Comparison of ENCODE assay signal across 15 mouse cellular contexts in genomic region chr2:163439488-163439887, GRCm38 (mm10). TPM values are rescaled to one million over a fixed set of nuclear protein-coding genes. Genes with fewer than 3 reads are reported as not detected.
DNase-seq lines count a peak whose midpoint lies in the region; ATAC-seq and TF ChIP-seq lines count a peak whose summit lies in the region.
"Had no signal": no experiment of that assay in that cellular context is flagged by ENCODE, and none has a peak within 500 bp of the region (broad histone marks: within the 10 kb centered on the region; RNA-seq: fewer than 3 reads in every experiment).

No protein-coding gene starts in this region.

- H3K27me3 ChIP-seq in intestine, embryonic 14.5 days (replicated peaks; ENCODE audit: control insufficient read depth, insufficient read depth, low read length), result peaks cover 22% of the 10 kb centered on the region
- peaks cover 13% of the 10 kb centered on the region for H3K27me3 ChIP-seq in intestine, postnatal 0 days (replicated peaks; ENCODE audit: control insufficient read depth, insufficient read depth, low read length)
- no peaks in the 10 kb centered on the region for H3K27me3 ChIP-seq in forebrain, embryonic 15.5 days
- peaks cover 9% of the 10 kb centered on the region for H3K27me3 ChIP-seq in intestine, embryonic 16.5 days (replicated peaks; ENCODE audit: control insufficient read depth, insufficient read depth, low read length)
- H3K27me3 ChIP-seq in neural tube, embryonic 15.5 days (replicated peaks), result no peaks in the 10 kb centered on the region
- H3K27me3 ChIP-seq in kidney, embryonic 15.5 days, result peaks cover 30% of the 10 kb centered on the region

- no peak overlapping the region for H3K27ac ChIP-seq in intestine, embryonic 14.5 days (ENCODE audit: low read depth)
- H3K27ac ChIP-seq in intestine, postnatal 0 days (ENCODE audit: low read depth, low read length), result no peak overlapping the region
- peak overlapping the region; percentile 84; the same call in 1 of the 2 replicates for H3K27ac ChIP-seq in forebrain, embryonic 15.5 days (replicated peaks)
- H3K27ac ChIP-seq in intestine, embryonic 16.5 days (ENCODE audit: low read length), result no peak overlapping the region
- no peak overlapping the region for H3K27ac ChIP-seq in neural tube, embryonic 15.5 days (replicated peaks)
- H3K27ac ChIP-seq in kidney, embryonic 15.5 days, result no peak overlapping the region

- TF ChIP-seq CTCF in intestine, postnatal 0 days (IDR thresholded peaks at IDR 0.05; ENCODE audit: low read depth), result no peak

- no peak for DNase-seq in intestine, embryonic 14.5 days (ENCODE audit: low spot score)
- DNase-seq in gastrocnemius, adult 8-10 months (ENCODE audit: low spot score in 2 of 2), result no peak
- no peak for DNase-seq in MN1 (ENCODE audit: low spot score)
- DNase-seq: thymus, adult 18-20 months had no signal

- H3K36me3 ChIP-seq in intestine, embryonic 14.5 days (ENCODE audit: control insufficient read depth, insufficient read depth, low read length), result no peaks in the 10 kb centered on the region
- H3K36me3 ChIP-seq in intestine, postnatal 0 days (ENCODE audit: control insufficient read depth, insufficient read depth), result no peaks in the 10 kb centered on the region
- no peaks in the 10 kb centered on the region for H3K36me3 ChIP-seq in forebrain, embryonic 15.5 days
- no peaks in the 10 kb centered on the region for H3K36me3 ChIP-seq in intestine, embryonic 16.5 days (ENCODE audit: control insufficient read depth, insufficient read depth, low read length)
- peaks cover 12% of the 10 kb centered on the region; the same call in 1 of the 2 replicates for H3K36me3 ChIP-seq in neural tube, embryonic 15.5 days
- no peaks in the 10 kb centered on the region for H3K36me3 ChIP-seq in kidney, embryonic 15.5 days
- H3K36me3 ChIP-seq: G1E had no signal

- H3K9me3 ChIP-seq in intestine, embryonic 14.5 days (ENCODE audit: control insufficient read depth, low read length), result no peaks in the 10 kb centered on the region
- no peaks in the 10 kb centered on the region for H3K9me3 ChIP-seq in intestine, postnatal 0 days (ENCODE audit: control insufficient read depth)
- H3K9me3 ChIP-seq in forebrain, embryonic 15.5 days, result no peaks in the 10 kb centered on the region
- no peaks in the 10 kb centered on the region for H3K9me3 ChIP-seq in intestine, embryonic 16.5 days (ENCODE audit: control insufficient read depth, low read length)
- no peaks in the 10 kb centered on the region for H3K9me3 ChIP-seq in neural tube, embryonic 15.5 days (replicated peaks)
- H3K9me3 ChIP-seq in kidney, embryonic 15.5 days (replicated peaks), result no peaks in the 10 kb centered on the region
- H3K9me3 ChIP-seq: G1E had no signal

- no peak for ATAC-seq in intestine, embryonic 14.5 days (replicated peaks; ENCODE audit: low FRiP score, low TSS enrichment, low read depth)
- no peak for ATAC-seq in intestine, postnatal 0 days
- no peak for ATAC-seq in forebrain, embryonic 15.5 days (replicated peaks)
- ATAC-seq in intestine, embryonic 16.5 days, result no peak
- ATAC-seq in neural tube, embryonic 15.5 days (ENCODE audit: low FRiP score), result no peak
- ATAC-seq in kidney, embryonic 15.5 days (replicated peaks; ENCODE audit: low FRiP score), result no peak
- ATAC-seq: lung, postnatal 0 days had no signal

- H3K4me3 ChIP-seq in intestine, embryonic 14.5 days (ENCODE audit: low read depth, low read length), result peak overlapping the region; percentile 34; the same call in 1 of the 2 replicates
- no peak overlapping the region for H3K4me3 ChIP-seq in intestine, postnatal 0 days (ENCODE audit: low read depth, low read length)
- peak overlapping the region; percentile 99 for H3K4me3 ChIP-seq in forebrain, embryonic 15.5 days
- H3K4me3 ChIP-seq in intestine, embryonic 16.5 days (ENCODE audit: low read length), result no peak overlapping the region
- peak overlapping the region; percentile 83 for H3K4me3 ChIP-seq in neural tube, embryonic 15.5 days (replicated peaks)
- H3K4me3 ChIP-seq in kidney, embryonic 15.5 days (replicated peaks), result no peak overlapping the region

- H3K4me1 ChIP-seq in intestine, embryonic 14.5 days (replicated peaks; ENCODE audit: control insufficient read depth, insufficient read depth, low read length), result 0 out of 2 replicates have a peak, but pooled peaks cover 5% of the 10 kb centered on the region
- no peaks in the 10 kb centered on the region for H3K4me1 ChIP-seq in intestine, postnatal 0 days (replicated peaks; ENCODE audit: control insufficient read depth, insufficient read depth, low read length)
- H3K4me1 ChIP-seq in forebrain, embryonic 15.5 days, result peaks cover 27% of the 10 kb centered on the region
- H3K4me1 ChIP-seq in intestine, embryonic 16.5 days (ENCODE audit: control insufficient read depth, insufficient read depth, low read length), result peaks cover 6% of the 10 kb centered on the region; the same call in 1 of the 2 replicates
- H3K4me1 ChIP-seq in neural tube, embryonic 15.5 days, result peaks cover 49% of the 10 kb centered on the region
- H3K4me1 ChIP-seq in kidney, embryonic 15.5 days, result peaks cover 11% of the 10 kb centered on the region

- no peak overlapping the region for H3K9ac ChIP-seq in intestine, embryonic 14.5 days (ENCODE audit: low read length)
- H3K9ac ChIP-seq in intestine, postnatal 0 days (ENCODE audit: low read depth, low read length), result no peak overlapping the region
- peak overlapping the region; percentile 93 for H3K9ac ChIP-seq in forebrain, embryonic 15.5 days (replicated peaks)
- no peak overlapping the region for H3K9ac ChIP-seq in intestine, embryonic 16.5 days (ENCODE audit: low read depth, low read length)
- H3K9ac ChIP-seq in neural tube, embryonic 15.5 days (replicated peaks), result peak overlapping the region; percentile 89
- H3K9ac ChIP-seq in kidney, embryonic 15.5 days, result no peak overlapping the region

- whole genome bisulfite sequencing in intestine, embryonic 14.5 days, result 70% methylated on average over 1 of the region's 1 CpGs
- WGBS in intestine, postnatal 0 days, result 45% methylated on average over 1 of the region's 1 CpGs
- 75% methylated on average over 1 of the region's 1 CpGs for WGBS in forebrain, embryonic 15.5 days
- WGBS in intestine, embryonic 16.5 days, result 42% methylated on average over 1 of the region's 1 CpGs
- WGBS in neural tube, embryonic 15.5 days, result 76% methylated on average over 1 of the region's 1 CpGs
- 61% methylated on average over 1 of the region's 1 CpGs for WGBS in kidney, embryonic 15.5 days

- peak overlapping the region; percentile 54; the same call in 1 of the 2 replicates for H3K4me2 ChIP-seq in intestine, embryonic 14.5 days (ENCODE audit: low read length)
- H3K4me2 ChIP-seq in intestine, postnatal 0 days (replicated peaks; ENCODE audit: low read depth), result no peak overlapping the region
- peak overlapping the region; percentile 67 for H3K4me2 ChIP-seq in forebrain, embryonic 15.5 days (replicated peaks)
- 0 out of 2 replicates have a peak overlapping the region, but pooled peaks have one; percentile 50 for H3K4me2 ChIP-seq in intestine, embryonic 16.5 days (ENCODE audit: low read depth, low read length)
- peak overlapping the region; percentile 73 for H3K4me2 ChIP-seq in neural tube, embryonic 15.5 days
- H3K4me2 ChIP-seq in kidney, embryonic 15.5 days, result no peak overlapping the region

RNA-seq across cellular contexts. Expression of gene Gdap1l1, which starts 1.2 kb away (rescaled TPM):
- 9.7 and 13.2 TPM in 2 replicates for polyA plus RNA-seq in intestine, embryonic 14.5 days (2014; fragmentation: Nextera tagmentation; extraction: Ambion mirVana)
- polyA plus RNA-seq in intestine, postnatal 0 days (2015; fragmentation: Nextera tagmentation; extraction: Ambion mirVana), result 2.3 and 2.4 TPM in 2 replicates
- 111 and 112 TPM in 2 replicates for polyA plus RNA-seq in forebrain, embryonic 15.5 days (2015; fragmentation: Nextera tagmentation; extraction: Ambion mirVana)
- 3.9 and 5.0 TPM in 2 replicates for polyA plus RNA-seq in intestine, embryonic 16.5 days (2015; fragmentation: Nextera tagmentation; extraction: Ambion mirVana)
- polyA plus RNA-seq in neural tube, embryonic 15.5 days (2015; fragmentation: Nextera tagmentation; extraction: Ambion mirVana), result 108 and 129 TPM in 2 replicates
- polyA plus RNA-seq in kidney, embryonic 15.5 days (2015; fragmentation: Nextera tagmentation; extraction: Ambion mirVana), result 1.2 and 2.8 TPM in 2 replicates
- total RNA-seq in gastrocnemius, adult 8-10 months (2022), result under 1 TPM in 1 of 4 experiments, not detected in 3; 0.13 TPM
- total RNA-seq: granulocyte monocyte progenitor cell, adult 5-6 weeks; heart, postnatal 4 days had no signal
- polyA plus RNA-seq: G1E had no signal

RNA-seq across cellular contexts. Expression of gene Oser1, which starts 15.0 kb away (rescaled TPM):
- 88.9 and 97.7 TPM in 2 replicates for polyA plus RNA-seq in intestine, embryonic 14.5 days (2014; fragmentation: Nextera tagmentation; extraction: Ambion mirVana)
- polyA plus RNA-seq in intestine, postnatal 0 days (2015; fragmentation: Nextera tagmentation; extraction: Ambion mirVana), result 62.3 and 64.5 TPM in 2 replicates
- 75.4 and 79.1 TPM in 2 replicates for polyA plus RNA-seq in forebrain, embryonic 15.5 days (2015; fragmentation: Nextera tagmentation; extraction: Ambion mirVana)
- polyA plus RNA-seq in intestine, embryonic 16.5 days (2015; fragmentation: Nextera tagmentation; extraction: Ambion mirVana), result 79.4 and 85.8 TPM in 2 replicates
- polyA plus RNA-seq in neural tube, embryonic 15.5 days (2015; fragmentation: Nextera tagmentation; extraction: Ambion mirVana), result 72.6 and 82.1 TPM in 2 replicates
- polyA plus RNA-seq in kidney, embryonic 15.5 days (2015; fragmentation: Nextera tagmentation; extraction: Ambion mirVana), result 87.0 and 87.3 TPM in 2 replicates
- 10 to 100 TPM; 30.7 to 34.5 (median 32.9) TPM for total RNA-seq in gastrocnemius, adult 8-10 months (2022)

RNA-seq across cellular contexts. Expression of gene Fitm2, which starts 32.9 kb away (rescaled TPM):
- polyA plus RNA-seq in intestine, embryonic 14.5 days (2014; fragmentation: Nextera tagmentation; extraction: Ambion mirVana), result 10.7 and 11.6 TPM in 2 replicates
- polyA plus RNA-seq in intestine, postnatal 0 days (2015; fragmentation: Nextera tagmentation; extraction: Ambion mirVana), result 5.3 and 5.5 TPM in 2 replicates
- 11.4 and 12.3 TPM in 2 replicates for polyA plus RNA-seq in forebrain, embryonic 15.5 days (2015; fragmentation: Nextera tagmentation; extraction: Ambion mirVana)
- 10.4 and 10.6 TPM in 2 replicates for polyA plus RNA-seq in intestine, embryonic 16.5 days (2015; fragmentation: Nextera tagmentation; extraction: Ambion mirVana)
- polyA plus RNA-seq in neural tube, embryonic 15.5 days (2015; fragmentation: Nextera tagmentation; extraction: Ambion mirVana), result 17.1 and 18.3 TPM in 2 replicates
- polyA plus RNA-seq in kidney, embryonic 15.5 days (2015; fragmentation: Nextera tagmentation; extraction: Ambion mirVana), result 9.8 TPM in 2 replicates
- total RNA-seq in gastrocnemius, adult 8-10 months (2022), result 10 to 100 TPM; 70.3 to 75.0 (median 73.9) TPM

RNA-seq across cellular contexts. Expression of gene Jph2, which starts 41.7 kb away (rescaled TPM):
- 5.6 and 5.9 TPM in 2 replicates for polyA plus RNA-seq in intestine, embryonic 14.5 days (2014; fragmentation: Nextera tagmentation; extraction: Ambion mirVana)
- 9.8 and 10.0 TPM in 2 replicates for polyA plus RNA-seq in intestine, postnatal 0 days (2015; fragmentation: Nextera tagmentation; extraction: Ambion mirVana)
- polyA plus RNA-seq in forebrain, embryonic 15.5 days (2015; fragmentation: Nextera tagmentation; extraction: Ambion mirVana), result 0.22 and 0.25 TPM in 2 replicates
- 6.3 and 7.5 TPM in 2 replicates for polyA plus RNA-seq in intestine, embryonic 16.5 days (2015; fragmentation: Nextera tagmentation; extraction: Ambion mirVana)
- polyA plus RNA-seq in neural tube, embryonic 15.5 days (2015; fragmentation: Nextera tagmentation; extraction: Ambion mirVana), result 0.96 and 2.0 TPM in 2 replicates
- polyA plus RNA-seq in kidney, embryonic 15.5 days (2015; fragmentation: Nextera tagmentation; extraction: Ambion mirVana), result 2.5 and 4.2 TPM in 2 replicates
- 100 to 1,000 TPM; 459 to 572 (median 513) TPM for total RNA-seq in gastrocnemius, adult 8-10 months (2022)
- total RNA-seq: granulocyte monocyte progenitor cell, adult 5-6 weeks had no signal
- polyA plus RNA-seq: G1E had no signal

RNA-seq across cellular contexts. Expression of gene R3hdml, which starts 52.6 kb away (rescaled TPM):
- polyA plus RNA-seq in intestine, embryonic 14.5 days (2014; fragmentation: Nextera tagmentation; extraction: Ambion mirVana), result 0.16 TPM in 1 of 2 replicates, not detected in the other
- 0.37 and 0.46 TPM in 2 replicates for polyA plus RNA-seq in intestine, postnatal 0 days (2015; fragmentation: Nextera tagmentation; extraction: Ambion mirVana)
- not detected in 2 replicates for polyA plus RNA-seq in forebrain, embryonic 15.5 days (2015; fragmentation: Nextera tagmentation; extraction: Ambion mirVana)
- polyA plus RNA-seq in intestine, embryonic 16.5 days (2015; fragmentation: Nextera tagmentation; extraction: Ambion mirVana), result 0.20 and 0.24 TPM in 2 replicates
- 0.18 TPM in 1 of 2 replicates, not detected in the other for polyA plus RNA-seq in neural tube, embryonic 15.5 days (2015; fragmentation: Nextera tagmentation; extraction: Ambion mirVana)
- 31.2 and 34.9 TPM in 2 replicates for polyA plus RNA-seq in kidney, embryonic 15.5 days (2015; fragmentation: Nextera tagmentation; extraction: Ambion mirVana)
- not detected for total RNA-seq in gastrocnemius, adult 8-10 months (2022)
- total RNA-seq: G1E; granulocyte monocyte progenitor cell, adult 5-6 weeks; heart, postnatal 4 days; left cerebral cortex, adult 8-10 months had no signal
- polyA plus RNA-seq: G1E; spleen, adult 2 months had no signal

Comparison
In these comparisons a context has a peak if more than half of its experiments do, and no peak if none do; other contexts are left out.
1. H3K4me2 ChIP-seq: peak in intestine, embryonic 14.5 days (single experiment), forebrain, embryonic 15.5 days (single experiment), intestine, embryonic 16.5 days (single experiment) and neural tube, embryonic 15.5 days (single experiment); none in intestine, postnatal 0 days (single experiment) and kidney, embryonic 15.5 days (single experiment).
2. H3K4me3 ChIP-seq: peak in intestine, embryonic 14.5 days (single experiment), forebrain, embryonic 15.5 days (single experiment) and neural tube, embryonic 15.5 days (single experiment); none in intestine, postnatal 0 days (single experiment), intestine, embryonic 16.5 days (single experiment) and kidney, embryonic 15.5 days (single experiment).
3. H3K9ac ChIP-seq: peak in forebrain, embryonic 15.5 days (single experiment) and neural tube, embryonic 15.5 days (single experiment); none in intestine, embryonic 14.5 days (single experiment), intestine, postnatal 0 days (single experiment), intestine, embryonic 16.5 days (single experiment) and kidney, embryonic 15.5 days (single experiment).